Mouse (Mus musculus): ENCODE data around the gene Tbc1d14.

DNA sequence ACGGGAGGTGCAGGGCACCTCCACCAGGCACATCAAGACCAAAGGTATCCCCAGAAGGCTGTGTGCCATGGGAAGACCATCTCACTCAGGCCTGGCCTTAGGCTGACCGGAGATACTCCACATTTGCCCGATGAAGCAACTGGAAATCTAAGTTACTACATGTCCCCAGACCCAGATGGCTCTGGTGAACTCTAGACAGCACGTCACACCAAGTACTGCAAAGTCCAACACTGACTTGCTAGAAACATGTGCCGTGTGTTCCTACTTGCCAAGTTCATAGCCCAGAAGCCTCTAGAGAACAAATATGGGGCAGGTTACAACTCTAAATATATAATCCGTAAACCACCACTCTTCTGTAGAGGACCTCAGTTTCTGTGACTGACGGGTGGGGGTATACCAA, 23.0 kb downstream of the Tbc1d14 start:
- no peak for TF ChIP-seq CTCF (IDR thresholded peaks at IDR 0.05; ENCODE audit: low read depth, low read length)
- no peak for TF ChIP-seq GATA1 (IDR thresholded peaks at IDR 0.05; ENCODE audit: borderline replicate concordance, low read length)
- no peak for TF ChIP-seq GATA2 (IDR thresholded peaks at IDR 0.05; ENCODE audit: borderline replicate concordance, low read depth, low read length)
- no peak for TF ChIP-seq TAL1 (conservative IDR thresholded peaks at IDR 0.05; ENCODE audit: low read depth, low read length)
- no peak for TF ChIP-seq POLR2AphosphoS5 (IDR thresholded peaks at IDR 0.05; ENCODE audit: insufficient replicate concordance, low read depth, low read length)

Measured in G1E (cell line).